Mouse (Mus musculus) ES-Bruce4 (cell line): ENCODE measurements at regions not wholly inside any gene's neighbourhood (a gene's known extent, or its start where the extent isn't known, plus 50 kb on each side); places are given as distances from the start of the nearest gene placed in this dataset.

Source experiments
- H3K27ac ChIP-seq: 2 replicates; pipeline ENCODE4 v1.5.1; 2012; ENCODE audit warnings: low read length, inconsistent platforms; ENCODE audit not compliant: insufficient read depth
- H3K27me3 ChIP-seq: 2 replicates; pipeline ENCODE4 v1.6.1; 2012; ENCODE audit warnings: mild to moderate bottlenecking, low read length, inconsistent platforms; ENCODE audit not compliant: control insufficient read depth, poor library complexity, insufficient read depth, severe bottlenecking
- H3K36me3 ChIP-seq: 2 replicates; pipeline ENCODE4 v1.6.1; 2012; ENCODE audit warnings: inconsistent platforms, mild to moderate bottlenecking, low read length, moderate library complexity; ENCODE audit not compliant: control insufficient read depth, poor library complexity, insufficient read depth, severe bottlenecking
- H3K4me1 ChIP-seq: one replicate; pipeline ENCODE4 v1.8.1; 2011; ENCODE audit warnings: low read length; ENCODE audit not compliant: control insufficient read depth, insufficient read depth
- H3K4me3 ChIP-seq: 2 replicates; pipeline ENCODE4 v1.5.1; 2011; ENCODE audit warnings: low read depth, mild to moderate bottlenecking, low read length
- H3K9ac ChIP-seq: 2 replicates; pipeline ENCODE4 v1.6.1; 2012; ENCODE audit warnings: low read depth, mild to moderate bottlenecking, inconsistent platforms; ENCODE audit not compliant: poor library complexity, severe bottlenecking
- H3K9me3 ChIP-seq: replicated peaks from 2 replicates; pipeline ENCODE4 v1.6.1; 2012; ENCODE audit warnings: mild to moderate bottlenecking, low read length, inconsistent platforms; ENCODE audit not compliant: control insufficient read depth, poor library complexity, insufficient read depth, severe bottlenecking
- CTCF ChIP-seq: IDR thresholded peaks from one replicate; pipeline ENCODE4 v1.8.1; 2011; ENCODE audit warnings: low read depth, low read length
- EP300 ChIP-seq: IDR thresholded peaks from 2 replicates; pipeline ENCODE4 v1.6.1; 2011; ENCODE audit warnings: low read depth, low read length; ENCODE audit not compliant: insufficient read depth
- POLR2A ChIP-seq: IDR thresholded peaks from one replicate; pipeline ENCODE4 v1.8.1; 2011; ENCODE audit warnings: low read length; ENCODE audit not compliant: insufficient read depth

DNA sequence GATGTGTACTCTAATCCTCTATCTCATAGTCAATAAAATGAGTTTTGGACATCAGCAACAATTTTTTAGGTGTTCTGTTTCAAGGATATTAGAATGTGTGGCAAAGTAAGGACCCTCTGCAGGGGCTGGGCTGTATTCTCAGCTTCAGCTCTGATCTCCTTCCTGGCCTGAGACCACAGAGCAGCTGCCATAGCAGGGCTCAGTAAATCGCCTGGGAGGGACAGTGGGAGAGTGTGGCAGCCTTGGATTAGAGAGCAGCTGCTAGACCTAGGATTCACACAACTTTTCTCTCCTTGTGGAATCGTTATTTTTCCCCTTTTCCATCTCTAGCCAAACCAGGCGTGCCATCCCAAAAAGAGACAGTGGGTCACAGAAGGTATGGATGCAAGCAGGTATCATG lies 222.8 kb downstream of the Cog6 start:
- TF ChIP-seq EP300 = no peak
- TF ChIP-seq CTCF = no peak
- Histone ChIP-seq H3K27ac (no peak overlapping the region), H3K9ac (no peak overlapping the region), H3K4me1 (no peaks in the 10 kb centered on the region), H3K4me3 (no peak overlapping the region), H3K27me3 (no peaks in the 10 kb centered on the region), H3K36me3 (no peaks in the 10 kb centered on the region), H3K9me3 (no peaks in the 10 kb centered on the region)

DNA sequence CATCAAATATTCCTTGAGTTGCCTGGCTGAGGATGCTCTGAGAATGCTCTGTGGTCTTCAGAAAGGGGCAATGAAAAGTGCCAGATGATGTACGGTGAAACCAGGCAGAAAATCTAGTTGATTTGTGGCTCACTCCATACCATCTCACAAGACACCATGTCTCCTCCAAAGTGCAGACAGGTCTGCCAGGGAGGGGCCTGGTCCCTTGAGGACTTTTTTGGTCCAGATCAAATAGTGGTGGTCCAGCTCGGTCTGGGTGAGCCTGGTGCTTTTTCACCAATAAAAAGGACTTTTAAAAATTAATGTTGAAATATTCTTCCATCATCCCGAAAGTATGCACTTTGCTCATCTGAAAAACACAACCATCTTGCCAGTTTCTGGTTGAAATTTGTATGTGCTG lies 224.2 kb downstream of the Cog6 start:
- Histone ChIP-seq H3K27ac (no peak overlapping the region), H3K9me3 (no peaks in the 10 kb centered on the region), H3K27me3 (no peaks in the 10 kb centered on the region), H3K36me3 (no peaks in the 10 kb centered on the region), H3K4me1 (no peaks in the 10 kb centered on the region), H3K4me3 (no peak overlapping the region), H3K9ac (no peak overlapping the region)
- TF ChIP-seq EP300 (no peak), POLR2A (no peak), CTCF (no peak)

DNA sequence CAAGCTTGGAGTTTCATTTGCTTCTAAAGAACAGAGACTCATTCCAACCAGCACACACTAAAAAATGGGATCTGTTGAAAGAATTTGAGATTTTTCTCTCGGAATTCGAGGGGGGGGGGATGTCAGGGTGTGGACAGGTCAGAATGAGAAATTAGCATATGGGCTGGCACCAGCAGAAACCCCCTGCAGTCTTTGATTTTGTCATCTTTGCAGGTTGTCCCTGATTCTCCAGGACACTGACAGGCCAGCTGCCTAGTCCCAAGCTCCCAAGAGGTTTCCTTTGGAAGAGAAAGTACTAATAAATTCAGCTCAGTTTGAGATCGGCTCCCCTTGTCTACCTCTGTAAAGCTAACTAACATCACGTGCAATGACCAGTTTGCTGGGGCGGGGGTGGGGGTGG lies 224.9 kb downstream of the Cog6 start:
- Histone ChIP-seq H3K4me1 (no peaks in the 10 kb centered on the region), H3K4me3 (no peak overlapping the region), H3K27me3 (no peaks in the 10 kb centered on the region), H3K36me3 (no peaks in the 10 kb centered on the region), H3K9me3 (no peaks in the 10 kb centered on the region), H3K27ac (no peak overlapping the region), H3K9ac (no peak overlapping the region)
- no peak for TF ChIP-seq POLR2A
- TF ChIP-seq EP300 = no peak
- TF ChIP-seq CTCF = no peak

DNA sequence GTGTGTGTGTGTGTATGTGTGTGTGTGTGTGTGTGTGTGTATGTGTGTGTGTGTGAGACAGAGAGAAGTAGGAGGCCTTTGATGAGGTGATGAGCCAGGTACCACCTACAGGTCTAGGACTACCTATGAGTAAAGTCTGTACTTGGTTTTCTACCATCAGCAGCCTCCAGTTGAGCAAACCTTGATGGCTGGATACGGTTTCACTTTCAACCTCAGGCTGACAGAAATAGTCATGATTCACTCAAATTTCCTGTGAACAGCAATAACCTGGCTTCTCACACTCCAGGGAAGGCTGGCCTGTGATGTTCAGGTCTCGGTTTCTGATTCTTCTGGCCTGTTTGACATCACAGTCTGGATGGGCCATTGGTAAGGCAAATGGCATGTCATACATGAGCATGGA lies 226.1 kb downstream of the Cog6 start:
- H3K36me3 ChIP-seq = no peaks in the 10 kb centered on the region
- no peak overlapping the region for H3K27ac ChIP-seq
- H3K4me1 ChIP-seq = no peaks in the 10 kb centered on the region
- no peaks in the 10 kb centered on the region for H3K27me3 ChIP-seq
- no peak overlapping the region for H3K4me3 ChIP-seq
- H3K9me3 ChIP-seq = no peaks in the 10 kb centered on the region
- TF ChIP-seq CTCF = no peak
- no peak for TF ChIP-seq EP300
- TF ChIP-seq POLR2A = no peak
- no peak overlapping the region for H3K9ac ChIP-seq

DNA sequence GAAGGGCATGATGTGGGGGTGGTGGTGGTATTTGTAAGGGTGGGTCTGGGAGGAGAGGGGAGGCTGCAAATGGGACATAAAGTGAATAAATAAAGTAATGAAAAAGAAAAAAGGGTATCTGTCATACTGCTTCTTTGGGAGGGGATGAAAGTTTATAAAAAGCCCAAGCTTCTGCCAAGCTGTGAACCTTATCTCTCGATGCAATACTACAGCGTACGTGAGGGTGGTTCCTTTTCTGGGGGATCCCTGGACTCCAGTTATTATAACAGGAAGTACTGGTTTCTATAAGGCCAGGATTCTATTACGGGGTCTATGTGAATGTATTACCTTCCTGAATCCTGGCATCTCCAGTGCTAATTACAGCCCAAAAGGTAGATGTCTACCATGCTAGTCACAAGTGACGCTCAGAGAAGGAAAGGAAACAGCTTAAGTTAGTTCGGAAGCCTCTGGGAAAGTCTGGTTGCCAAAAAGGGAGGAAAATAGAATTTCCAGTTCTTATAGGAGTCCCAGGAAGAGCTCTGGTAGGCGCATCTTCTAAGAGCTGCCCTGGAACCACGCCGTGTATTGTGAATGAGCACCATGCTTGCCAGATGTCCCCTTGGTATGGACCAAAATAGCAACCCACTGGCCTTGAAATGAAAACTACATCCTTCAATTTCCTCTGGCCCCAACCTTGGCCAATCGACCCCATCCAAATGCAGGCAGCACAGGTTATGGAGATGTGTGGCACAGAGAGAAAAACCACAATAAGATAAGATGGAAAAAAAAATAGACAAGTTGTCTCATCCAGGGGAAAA lies 228.9 kb downstream of the Cog6 start:
- no peaks in the 10 kb centered on the region for H3K27me3 ChIP-seq
- no peak overlapping the region for H3K4me3 ChIP-seq
- no peaks in the 10 kb centered on the region for H3K36me3 ChIP-seq
- H3K27ac ChIP-seq = no peak overlapping the region
- H3K4me1 ChIP-seq = no peaks in the 10 kb centered on the region
- no peaks in the 10 kb centered on the region for H3K9me3 ChIP-seq
- TF ChIP-seq CTCF = no peak
- TF ChIP-seq EP300 = no peak
- no peak for TF ChIP-seq POLR2A
- no peak overlapping the region for H3K9ac ChIP-seq

DNA sequence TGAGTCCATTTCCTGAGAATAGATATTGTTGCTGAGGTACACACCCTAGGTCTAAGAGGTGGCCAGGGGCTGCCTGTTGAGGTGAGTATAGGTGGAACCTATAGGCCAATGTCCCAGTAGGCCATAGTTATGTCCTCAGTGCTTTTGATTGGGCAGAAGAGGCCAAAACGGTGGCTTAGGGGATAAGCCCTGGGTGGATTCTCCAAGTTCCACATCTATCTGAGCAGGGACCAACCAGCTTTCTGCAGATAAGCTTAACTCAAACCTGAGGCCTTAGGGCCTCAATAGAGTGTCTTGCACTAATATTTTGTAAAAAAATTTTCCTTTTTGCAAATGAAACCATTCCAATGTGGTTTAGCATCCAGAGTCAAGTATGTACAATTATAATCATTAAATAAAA lies 231.4 kb downstream of the Cog6 start:
- H3K9me3 ChIP-seq = no peaks in the 10 kb centered on the region
- H3K36me3 ChIP-seq = no peaks in the 10 kb centered on the region
- no peak overlapping the region for H3K4me3 ChIP-seq
- TF ChIP-seq EP300 (no peak), POLR2A (no peak), CTCF (no peak)
- H3K27ac ChIP-seq = no peak overlapping the region
- no peaks in the 10 kb centered on the region for H3K27me3 ChIP-seq
- no peak overlapping the region for H3K9ac ChIP-seq
- H3K4me1 ChIP-seq = no peaks in the 10 kb centered on the region
